Mouse (Mus musculus) CD4-positive helper T cell, adult 2 months (primary cell): Measurements from ENCODE around the gene 2310046K23Rik.
"Not testable (repeated sequence)": the region's sequence is repeated elsewhere in the genome, so short reads cannot be mapped to it uniquely, and the experiment has no call there.

Experiments used
- DNase-seq: peaks from one replicate; pipeline ENCODE4 v3.0.0-alpha.2; 2012; ENCODE audit warnings: low read depth, missing footprints, low spot score

Gene 2310046K23Rik

DNA sequence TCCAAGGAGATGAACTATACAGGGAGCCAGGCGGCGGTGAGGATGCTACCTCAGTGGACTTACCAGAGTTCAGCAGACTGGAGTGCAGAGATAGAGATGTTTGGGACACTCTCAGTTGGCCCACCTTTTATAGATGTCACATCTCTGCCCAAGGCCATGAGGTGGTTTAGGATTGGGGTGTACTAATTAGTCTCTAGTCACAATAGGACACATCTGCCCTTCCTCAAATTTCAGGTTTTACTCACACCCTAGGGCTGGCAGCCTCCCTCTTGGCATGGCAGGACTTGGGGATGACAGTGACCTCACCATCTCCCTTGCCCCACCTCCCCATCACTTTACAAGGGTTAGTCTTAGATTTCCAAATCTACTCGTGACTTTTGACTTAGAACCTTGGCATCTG, at the start of gene 2310046K23Rik:
Gene 2310046K23Rik, minus strand, starts transcription at position 101 of the 400 bp plus-strand sequence.
- no peak for DNase-seq

DNA sequence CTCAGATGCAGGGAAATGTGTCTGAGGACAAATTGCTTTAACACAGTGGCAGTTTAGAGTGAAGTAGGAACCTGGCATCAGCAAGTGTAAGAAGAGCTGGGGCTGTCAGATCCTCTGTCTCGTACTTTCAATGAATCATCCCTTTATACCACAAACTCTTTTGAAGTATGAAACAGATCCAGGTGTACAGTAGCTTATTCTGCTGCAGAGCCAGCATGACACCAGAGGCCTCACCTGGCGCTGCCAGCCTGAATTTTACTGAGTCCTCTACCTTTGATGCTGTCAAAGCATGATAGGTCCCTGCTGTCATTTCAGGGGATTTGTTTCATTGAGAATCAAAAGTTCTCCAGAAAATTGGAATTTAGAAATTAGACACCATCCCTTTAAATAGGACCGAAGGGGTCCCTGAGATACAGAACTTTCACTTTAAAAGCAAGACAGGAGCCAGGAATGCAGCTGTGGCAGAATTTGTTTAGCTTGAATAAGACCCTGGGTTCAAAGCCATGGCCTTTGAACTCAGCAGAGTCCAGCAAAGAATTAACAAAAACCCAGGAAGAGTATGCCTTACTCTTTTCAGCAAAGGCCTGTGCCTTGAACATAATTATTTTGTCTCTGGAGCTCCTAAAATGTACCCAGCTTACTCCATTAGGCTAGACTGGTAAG, 49.0 kb upstream of the 2310046K23Rik start:
- no peak for DNase-seq

DNA sequence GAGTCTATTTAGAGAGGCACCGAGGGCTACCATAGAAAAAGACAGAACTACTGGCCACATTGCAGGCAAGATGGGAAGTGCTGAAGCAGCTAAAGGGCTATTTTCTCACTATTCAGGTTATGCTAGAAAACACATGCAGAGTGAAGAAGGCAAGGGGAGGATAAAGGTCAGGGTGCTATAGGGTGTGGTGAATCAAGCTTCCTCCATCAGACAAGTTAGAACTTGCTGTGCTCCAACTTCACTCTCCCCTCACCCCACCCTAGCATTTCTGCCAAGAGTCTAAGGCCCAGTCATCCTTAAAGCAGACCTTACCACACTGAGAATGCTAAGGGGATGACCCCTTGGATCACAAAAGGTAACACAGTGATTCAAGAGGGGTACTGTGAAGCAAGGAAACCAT, 45.2 kb upstream of the 2310046K23Rik start:
- DNase-seq, result no peak

DNA sequence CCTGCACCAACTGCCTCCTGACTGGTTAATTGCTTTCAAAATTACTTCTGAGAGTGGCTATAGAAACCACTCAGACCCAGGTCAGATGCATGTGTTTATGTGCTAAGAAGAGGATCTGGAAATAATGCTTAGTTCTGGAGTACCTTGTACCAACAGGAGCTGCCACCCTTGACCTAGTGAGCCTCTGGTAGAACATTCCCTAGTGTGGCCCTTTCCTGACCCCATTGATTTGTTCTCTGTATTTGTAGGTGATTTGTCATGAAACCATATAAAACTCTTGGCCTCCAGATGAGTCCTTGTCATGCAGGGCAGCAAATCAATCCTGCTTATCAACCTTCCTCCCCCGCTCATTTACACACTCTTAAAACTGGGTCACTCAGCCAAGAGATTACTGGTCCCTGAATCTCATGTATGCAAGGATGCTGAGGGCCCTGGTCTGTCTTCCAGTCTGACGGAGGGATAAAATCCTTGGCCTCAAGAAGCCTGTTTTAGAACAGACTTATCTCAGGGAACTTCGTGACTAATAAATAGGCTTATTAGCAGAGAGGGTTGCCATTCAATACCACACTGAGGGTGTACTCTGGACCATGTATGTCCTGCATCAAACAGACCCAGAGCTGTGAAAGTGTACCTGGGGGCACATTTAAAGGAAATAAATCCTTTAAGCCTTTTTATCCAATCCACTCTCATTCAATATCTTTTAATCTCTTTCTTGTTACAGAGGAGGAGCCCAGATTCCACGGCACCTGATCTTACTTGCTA, 44.5 kb upstream of the 2310046K23Rik start:
- no peak for DNase-seq

DNA sequence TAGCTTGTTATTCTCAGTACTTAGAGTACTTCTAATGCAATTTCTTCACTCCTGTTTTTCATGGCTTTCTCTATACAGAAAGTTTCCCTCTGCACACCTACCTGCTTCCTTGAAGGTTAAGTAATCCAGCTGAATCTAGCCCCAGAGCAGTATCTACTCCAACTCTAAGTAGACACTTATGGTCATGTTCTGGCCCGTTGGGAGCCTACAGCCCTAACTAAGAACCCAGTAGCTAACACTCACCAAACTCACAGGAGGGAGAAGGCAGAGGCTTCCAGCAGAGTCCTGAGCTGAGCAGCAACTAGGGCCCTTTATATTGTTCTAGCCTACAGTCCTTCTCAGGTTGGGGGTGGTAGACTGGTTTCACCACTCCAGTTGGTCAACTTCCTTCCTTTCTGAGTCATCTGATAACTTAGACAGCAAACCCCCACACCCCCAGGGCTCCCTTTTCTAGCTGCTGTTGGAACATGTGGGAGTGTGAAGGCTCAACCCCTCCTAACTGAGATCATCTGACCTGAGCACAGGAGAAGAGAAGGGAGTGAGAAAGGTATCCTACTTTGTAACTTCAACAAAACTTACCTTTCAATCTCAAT, 39.2 kb upstream of the 2310046K23Rik start, which contains the start of gene Ivl:
Gene Ivl, minus strand, starts transcription at position 287 of the 593 bp plus-strand sequence.
- DNase-seq, result no peak

DNA sequence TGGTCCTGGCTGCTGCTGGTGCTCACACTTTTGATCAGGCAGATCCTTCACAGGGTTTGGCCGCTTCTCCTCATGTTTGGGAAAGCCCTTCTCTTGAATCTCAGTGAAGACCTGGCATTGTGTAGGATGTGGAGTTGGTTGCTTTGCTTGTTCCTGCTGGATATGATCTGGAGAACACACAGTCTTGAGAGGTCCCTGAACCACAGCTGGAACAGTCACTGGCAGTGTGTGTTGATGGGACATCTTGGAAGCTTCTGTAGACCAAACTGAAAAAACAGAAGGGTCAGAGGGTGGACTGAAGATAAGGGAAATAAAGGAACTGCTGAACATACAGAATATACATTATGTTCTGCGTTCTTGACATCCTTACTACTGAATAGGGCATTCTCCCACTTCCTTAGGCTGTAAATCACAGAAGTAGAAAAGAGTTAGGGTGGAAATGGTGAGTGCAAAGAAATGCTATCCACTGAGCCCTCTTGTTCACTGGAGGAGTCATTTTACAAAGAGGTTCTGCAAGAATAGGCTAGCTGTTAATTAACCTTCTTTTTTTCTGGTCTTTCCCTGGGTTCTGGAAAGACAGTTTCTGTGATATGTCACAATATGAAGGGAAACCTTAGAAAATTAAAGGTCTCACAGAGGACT, 38.3 kb upstream of the 2310046K23Rik start:
- no peak for DNase-seq

DNA sequence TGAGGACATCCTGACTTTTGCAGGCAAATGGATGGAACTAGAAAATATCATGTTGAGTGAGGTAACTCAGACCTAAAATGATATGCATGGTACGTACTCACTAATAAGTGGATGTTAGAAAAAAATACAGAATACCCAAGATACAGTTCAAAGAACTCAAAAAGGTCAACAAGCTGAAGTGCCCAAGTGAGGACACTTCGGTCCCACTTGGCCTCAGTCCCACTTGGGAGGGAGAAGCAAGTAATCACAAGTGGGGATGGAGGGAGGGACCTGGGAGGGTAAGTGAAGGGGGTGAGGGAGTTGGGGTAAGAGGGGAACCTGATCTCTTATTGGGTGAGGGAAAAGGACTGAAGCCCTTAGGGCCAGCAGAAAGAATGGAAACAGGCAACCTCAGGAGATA, 34.4 kb upstream of the 2310046K23Rik start:
- DNase-seq, result no peak

DNA sequence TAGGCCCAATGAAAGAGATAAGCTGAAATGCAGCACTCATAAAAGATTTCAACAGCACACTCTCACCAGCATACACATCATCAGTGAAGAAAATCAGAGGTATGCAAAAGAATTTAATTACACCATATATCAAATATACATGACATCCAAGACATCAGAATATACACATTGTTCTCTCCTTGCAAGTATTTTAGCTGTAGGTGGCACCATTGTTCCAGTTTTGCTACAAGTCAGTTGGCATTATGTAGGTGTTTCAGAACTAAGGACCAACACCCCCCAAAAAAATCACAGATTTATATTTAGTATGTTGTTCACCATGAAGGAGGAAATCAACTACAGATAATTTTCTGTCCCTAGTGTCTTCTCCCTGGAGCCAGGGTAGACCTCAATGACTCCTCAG, 31.1 kb upstream of the 2310046K23Rik start:
- DNase-seq, result no peak

DNA sequence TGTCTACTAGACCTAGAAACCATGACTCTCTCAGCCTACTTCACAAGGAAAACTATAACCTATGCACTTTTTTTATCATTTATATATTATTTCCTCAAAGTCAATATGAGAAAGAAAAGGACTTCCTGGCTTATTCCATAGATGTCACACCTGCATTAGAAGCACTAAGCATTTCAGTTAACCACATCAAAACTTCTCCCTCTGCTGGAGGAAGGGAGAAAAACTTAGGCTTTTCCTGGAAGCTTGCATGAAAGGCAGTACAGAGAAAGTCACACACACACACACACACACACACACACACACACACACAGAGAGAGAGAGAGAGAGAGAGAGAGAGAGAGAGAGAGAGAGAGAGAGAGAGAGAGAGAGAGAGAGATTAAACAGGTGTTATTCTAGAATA, 22.0 kb downstream of the 2310046K23Rik start:
- no peak for DNase-seq

DNA sequence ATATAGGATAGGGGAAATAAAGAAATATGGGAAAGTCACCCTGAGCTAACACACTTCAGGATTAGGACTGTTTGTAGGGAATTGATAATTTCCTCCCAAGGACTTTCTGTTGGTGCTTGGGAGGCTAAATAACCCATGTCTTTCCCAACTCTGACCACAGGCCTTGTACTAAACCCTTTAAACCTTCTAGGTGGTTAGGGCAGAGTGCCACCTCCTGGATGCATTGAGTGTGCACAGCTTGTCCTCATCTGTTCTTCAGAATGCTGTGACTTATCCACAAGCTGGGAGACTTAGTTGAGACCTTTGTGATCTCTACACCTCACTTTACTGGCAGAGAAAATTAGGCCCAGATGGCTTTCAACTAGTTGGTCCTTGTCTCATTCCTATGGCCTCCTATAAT, 23.5 kb downstream of the 2310046K23Rik start:
- DNase-seq, result no peak

DNA sequence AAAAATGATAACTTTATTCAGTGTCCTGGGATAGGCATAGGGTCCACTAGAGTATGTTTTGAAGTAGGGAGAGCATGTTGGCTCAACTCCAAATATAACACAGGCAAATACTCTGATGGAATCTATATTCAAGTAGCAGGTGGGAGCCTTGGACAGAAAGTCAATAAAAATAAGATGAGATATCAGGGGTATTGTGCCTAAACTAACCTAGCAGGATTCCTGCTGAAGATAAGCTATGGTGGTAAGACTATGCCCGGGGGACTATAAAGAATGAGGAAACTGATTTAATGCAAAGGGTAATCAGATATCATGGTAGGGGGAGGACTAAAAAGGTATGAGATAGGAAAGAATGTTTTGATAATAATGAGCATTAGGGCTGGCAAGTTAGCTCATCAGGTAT, 26.1 kb downstream of the 2310046K23Rik start:
- DNase-seq, result no peak

DNA sequence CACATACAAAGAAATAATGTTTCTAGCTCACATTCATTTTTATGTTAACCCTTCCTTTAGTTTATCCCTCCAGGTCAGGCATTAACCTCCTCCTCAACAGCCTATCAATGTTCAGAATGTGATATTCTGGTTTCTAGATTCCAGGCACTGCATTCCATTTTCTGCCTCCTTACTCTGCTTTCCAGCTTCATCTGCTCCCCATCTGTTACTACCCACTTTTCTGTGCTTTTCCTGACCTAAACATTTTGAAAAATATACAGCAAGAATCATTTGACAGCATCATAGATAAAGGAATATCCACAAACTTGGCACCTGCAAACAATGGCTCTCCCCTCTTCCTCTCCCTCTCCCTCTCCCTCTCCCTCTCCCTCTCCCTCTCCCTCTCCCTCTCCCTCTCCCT, 30.8 kb downstream of the 2310046K23Rik start:
- DNase-seq, result no peak

DNA sequence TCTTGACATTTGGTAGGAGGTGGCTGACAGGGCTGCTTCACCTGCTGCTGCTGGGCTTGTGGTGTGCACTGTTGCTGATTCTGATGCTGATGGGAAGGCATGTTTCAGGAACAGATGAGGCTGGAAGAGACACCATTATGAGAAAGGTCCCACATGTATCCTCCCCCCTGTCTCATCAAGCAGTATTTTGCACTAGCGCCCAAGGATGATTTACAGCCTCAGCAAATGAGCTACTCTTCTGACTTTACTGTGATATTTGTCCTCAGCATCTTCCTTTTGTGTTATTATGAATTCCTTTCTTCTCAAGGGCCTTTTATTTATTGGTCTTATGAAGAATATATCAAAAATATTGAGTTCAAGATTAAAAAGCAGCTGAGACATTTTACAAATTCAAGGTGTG, 33.9 kb downstream of the 2310046K23Rik start, which contains the start of gene Sprr4:
Gene Sprr4, minus strand, starts transcription at position 101 of the 400 bp plus-strand sequence.
- DNase-seq, result no peak

DNA sequence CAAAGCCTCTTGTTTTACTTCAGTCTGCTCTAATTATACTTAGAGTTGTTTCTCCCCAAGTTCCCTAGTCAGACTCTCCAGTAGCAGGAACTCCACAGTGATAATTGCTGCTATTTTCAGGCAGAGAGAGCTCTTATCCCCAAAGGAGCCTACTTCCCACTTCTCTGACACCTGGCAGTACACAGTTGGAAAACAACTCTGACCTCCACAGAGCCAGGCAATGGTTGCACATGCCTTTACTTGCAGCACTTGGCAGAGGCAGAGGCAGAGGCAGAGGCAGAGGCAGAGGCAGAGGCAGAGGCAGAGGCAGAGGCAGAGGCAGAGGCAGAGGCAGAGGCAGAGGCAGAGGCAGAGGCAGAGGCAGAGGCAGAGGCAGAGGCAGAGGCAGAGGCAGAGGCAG, 44.0 kb downstream of the 2310046K23Rik start:
- DNase-seq, result not testable (repeated sequence)

DNA sequence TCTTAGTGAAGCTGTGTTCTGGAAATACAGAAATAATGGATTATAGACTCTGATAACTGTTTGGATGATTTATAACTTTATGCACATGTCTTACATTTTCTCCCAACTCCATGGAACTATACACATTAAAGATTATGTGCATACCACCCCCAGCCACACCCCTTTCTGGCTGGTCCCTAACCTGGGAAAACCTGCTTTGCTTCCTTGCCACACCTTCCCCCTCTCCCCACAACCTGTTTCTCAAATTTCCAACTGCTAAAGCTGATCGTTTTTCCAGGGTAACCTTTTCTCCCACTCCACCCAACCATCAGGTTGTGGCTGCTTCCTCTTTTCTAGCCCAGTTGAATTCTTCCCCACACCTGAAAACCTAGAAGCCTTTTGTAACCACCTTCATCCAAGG, 48.0 kb downstream of the 2310046K23Rik start:
- DNase-seq, result no peak

DNA sequence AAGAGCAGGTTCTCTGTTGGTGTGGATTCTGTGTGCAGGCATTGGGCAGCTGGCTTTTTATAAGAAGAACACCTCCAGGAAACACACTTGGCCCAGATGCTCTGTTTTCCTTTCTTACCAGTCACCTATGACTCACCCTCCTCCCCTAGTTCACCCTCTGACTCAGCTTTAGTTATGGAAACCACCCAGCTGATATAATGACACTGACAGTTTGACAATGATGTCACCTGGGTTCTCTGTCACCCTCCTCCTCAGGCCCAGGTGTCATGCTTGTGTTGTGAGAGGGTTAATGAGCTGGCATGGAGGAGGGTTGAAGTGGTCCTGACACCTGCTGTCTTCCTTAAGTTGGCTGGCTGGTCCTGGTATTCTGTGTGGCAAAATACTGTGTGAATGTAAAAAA, 48.4 kb downstream of the 2310046K23Rik start, which contains the start of gene Sprr1a:
Gene Sprr1a, minus strand, starts transcription at position 33 of the 400 bp plus-strand sequence.
- DNase-seq, result no peak
